Mouse (Mus musculus) stomach, postnatal 0 days (tissue): Measurements from ENCODE around the gene Olig2.

Experiments
- CTCF ChIP-seq: IDR thresholded peaks from 2 replicates; pipeline ENCODE4 v1.5.1; 2016; ENCODE audit warnings: antibody characterized with exemption, low read depth, mild to moderate bottlenecking, moderate library complexity
- EP300 ChIP-seq: optimal IDR thresholded peaks from 2 replicates; pipeline ENCODE3; 2016; ENCODE audit warnings: antibody characterized with exemption

DNA sequence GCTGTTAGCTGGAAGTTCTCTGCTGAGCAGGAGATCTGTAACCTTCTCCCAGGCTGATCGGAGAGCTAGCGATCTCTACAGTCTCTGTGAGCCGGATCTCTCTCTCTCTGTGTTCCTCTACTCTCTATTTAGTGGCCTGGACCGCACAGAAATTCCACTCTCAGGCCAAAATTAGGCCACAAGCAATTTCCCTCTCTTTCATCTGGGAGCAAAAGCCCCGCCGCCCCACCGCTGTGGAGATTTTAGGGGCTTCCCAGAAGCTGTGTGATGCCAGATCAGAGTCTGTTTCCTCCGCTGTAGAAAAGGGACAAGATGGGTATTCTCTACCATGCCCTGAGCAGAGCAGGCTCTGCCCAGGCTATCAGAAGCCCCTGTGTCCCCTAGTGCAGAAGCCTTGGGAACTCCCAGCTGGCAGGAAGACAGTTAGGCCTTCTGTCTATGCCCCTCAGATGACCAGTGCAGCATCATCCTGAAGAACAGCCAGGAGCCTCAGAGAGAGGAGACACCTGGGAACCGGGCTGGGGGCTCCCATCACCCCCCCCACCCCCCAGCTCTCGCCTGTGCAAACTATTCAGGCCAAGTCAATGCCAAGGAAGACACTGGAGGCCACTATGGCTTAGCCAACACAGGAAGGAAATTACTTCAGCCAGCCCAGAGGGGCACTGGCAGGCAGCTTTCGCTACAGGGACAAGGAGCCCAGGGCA, 8.1 kb downstream of the Olig2 start:
- TF ChIP-seq CTCF (no peak), EP300 (no peak)
